Mouse (Mus musculus) layer of hippocampus, adult 2 months (tissue): ENCODE results near the gene Fkbp2. TPM values are rescaled to one million over a fixed set of nuclear protein-coding genes. Genes with fewer than 3 reads are reported as not detected.

Experiments
- DNase-seq, 2 experiments: peaks; one replicate each; pipeline ENCODE4 v3.0.0; 2022; ENCODE audit warnings: low spot score in 2 of 2
- H3K27ac ChIP-seq: fragments of 200-600 bp; 2 replicates; pipeline ENCODE4 v1.8.1; 2022
- H3K4me3 ChIP-seq: fragments of 200-600 bp; 2 replicates; pipeline ENCODE4 v1.8.1; 2022; ENCODE audit warnings: mild to moderate bottlenecking
- CTCF ChIP-seq: fragments of 200-600 bp; conservative IDR thresholded peaks from 2 replicates; pipeline ENCODE4 v1.8.1; 2022; ENCODE audit warnings: antibody characterized with exemption, mild to moderate bottlenecking, moderate library complexity
- total RNA-seq, 2 experiments: library from RNA; stranded (reverse); gene quantifications; 2 replicates each; pipeline ENCODE4 v1.2.3; 2021

Fkbp2 gene
- total RNA-seq, 2 experiments from 2014 or later = 81.1 to 83.7 TPM

DNA sequence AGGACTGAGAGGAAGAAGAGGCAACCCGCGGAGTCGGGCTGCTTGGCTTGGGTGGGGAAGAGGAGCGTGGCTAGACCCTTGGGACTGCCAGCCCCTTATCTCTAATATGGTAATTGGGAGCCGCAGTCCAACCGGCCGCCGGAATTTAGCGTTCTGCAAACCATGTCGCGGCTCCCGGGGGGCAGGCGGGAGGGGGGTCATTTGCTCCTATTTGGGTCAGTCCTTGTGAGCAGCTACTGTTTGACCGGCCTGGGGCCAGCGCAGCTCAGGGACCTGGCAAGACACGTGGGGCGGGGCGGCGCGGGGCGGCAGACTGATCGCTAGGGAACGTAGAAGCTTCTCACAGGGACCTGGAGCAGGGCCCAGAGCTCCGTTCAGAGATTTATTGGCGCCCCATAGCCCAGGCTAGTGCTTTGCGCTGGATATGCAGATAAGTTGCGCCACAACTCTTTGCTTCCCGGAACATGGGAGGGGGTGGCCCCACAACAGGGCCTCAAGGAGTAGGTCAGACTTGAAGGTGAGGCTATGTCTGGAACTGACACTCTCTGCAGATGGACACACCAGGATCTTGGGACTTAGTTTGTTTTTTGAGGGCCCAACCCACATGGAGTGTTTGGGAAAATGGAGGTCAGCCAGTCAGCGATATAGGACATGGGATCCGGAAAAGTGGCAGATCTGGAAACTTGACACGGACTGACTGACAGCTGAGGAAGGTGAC lies 28.1 kb downstream of the Fkbp2 start:
- TF ChIP-seq CTCF = no peak
- Histone ChIP-seq H3K27ac (peak overlapping the region; percentile 97), H3K4me3 (peak overlapping the region; percentile 66)
- peak; percentile 66 to 77 for DNase-seq

DNA sequence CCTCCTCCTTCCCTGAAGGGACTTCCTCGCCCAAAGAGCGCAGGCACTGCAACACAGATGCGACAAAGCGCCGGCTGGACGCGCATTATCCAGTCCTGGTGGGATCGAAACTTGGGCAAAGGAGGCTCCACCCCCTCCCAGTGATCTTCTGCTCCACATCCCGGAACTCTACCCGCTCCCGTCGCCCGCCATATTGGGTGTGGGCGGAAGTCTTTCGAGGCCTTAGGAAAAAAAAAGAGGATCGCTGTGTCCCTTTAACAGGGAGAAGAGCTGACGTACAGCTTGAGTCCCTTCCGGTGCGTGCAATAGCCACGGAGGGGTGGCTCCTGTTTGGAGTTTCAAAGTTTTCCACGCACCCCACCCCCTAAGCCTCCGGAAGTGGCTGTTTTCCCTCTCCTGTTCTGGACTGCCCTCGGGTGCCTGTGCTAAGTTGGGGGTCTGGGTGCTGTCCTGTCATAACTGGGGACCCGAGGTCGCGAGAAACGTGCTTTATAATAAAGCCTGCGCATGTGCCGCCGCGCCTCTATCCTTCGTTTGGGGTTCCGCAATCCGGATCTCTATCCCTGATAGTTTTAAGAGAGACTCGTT lies 28.8 kb downstream of the Fkbp2 start:
- Histone ChIP-seq H3K27ac (peak overlapping the region; percentile 97), H3K4me3 (peak overlapping the region; percentile 66)
- DNase-seq = peak; percentile 92 to 97
- no peak for TF ChIP-seq CTCF

- Histone ChIP-seq H3K4me3 (peak overlapping the region; percentile 66), H3K27ac (peak overlapping the region; percentile 97)
- peak; percentile 63 for DNase-seq
- TF ChIP-seq CTCF = no peak
Observed at GRCm38 (mm10) chr19:6950613-6951153, 29.6 kb downstream of the Fkbp2 start.

DNA sequence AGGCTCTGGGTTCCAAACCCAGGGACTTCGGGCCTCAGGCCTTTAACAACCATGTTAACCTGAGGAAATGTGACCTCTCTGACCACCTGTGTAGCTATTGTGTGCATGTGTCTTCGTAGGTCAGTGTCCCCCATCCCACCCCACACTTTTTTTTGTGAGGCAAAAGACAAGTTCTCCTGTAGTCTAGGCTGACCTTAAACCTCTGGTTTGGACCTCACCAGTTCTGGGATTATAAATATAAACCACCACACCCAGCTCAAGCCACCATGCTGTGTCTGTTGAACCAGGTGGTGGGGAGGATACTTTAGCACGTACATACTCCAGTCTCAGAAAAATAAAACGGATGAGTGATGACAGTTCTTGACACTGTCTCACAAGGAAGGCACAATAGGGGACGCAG lies 30.4 kb downstream of the Fkbp2 start:
- peak overlapping the region; percentile 97; the same call in 1 of the 2 replicates for H3K27ac ChIP-seq
- peak overlapping the region; percentile 66 for H3K4me3 ChIP-seq
- DNase-seq = no peak
- TF ChIP-seq CTCF = no peak

- H3K4me3 ChIP-seq = no peak overlapping the region
- TF ChIP-seq CTCF = no peak
- H3K27ac ChIP-seq = no peak overlapping the region
- no peak for DNase-seq
Observed at GRCm38 (mm10) chr19:6949532-6949931, 30.8 kb downstream of the Fkbp2 start.

- TF ChIP-seq CTCF = no peak
- Histone ChIP-seq H3K27ac (no peak overlapping the region), H3K4me3 (no peak overlapping the region)
- DNase-seq = no peak
Observed at GRCm38 (mm10) chr19:6948186-6948585, 32.1 kb downstream of the Fkbp2 start.

- no peak overlapping the region for H3K27ac ChIP-seq
- no peak overlapping the region for H3K4me3 ChIP-seq
- DNase-seq = no peak
- no peak for TF ChIP-seq CTCF
Observed at GRCm38 (mm10) chr19:6947742-6948141, 32.6 kb downstream of the Fkbp2 start.

- DNase-seq = no peak
- no peak overlapping the region for H3K27ac ChIP-seq
- H3K4me3 ChIP-seq = no peak overlapping the region
- no peak for TF ChIP-seq CTCF
Observed at GRCm38 (mm10) chr19:6943709-6944108, 36.6 kb downstream of the Fkbp2 start.

DNA sequence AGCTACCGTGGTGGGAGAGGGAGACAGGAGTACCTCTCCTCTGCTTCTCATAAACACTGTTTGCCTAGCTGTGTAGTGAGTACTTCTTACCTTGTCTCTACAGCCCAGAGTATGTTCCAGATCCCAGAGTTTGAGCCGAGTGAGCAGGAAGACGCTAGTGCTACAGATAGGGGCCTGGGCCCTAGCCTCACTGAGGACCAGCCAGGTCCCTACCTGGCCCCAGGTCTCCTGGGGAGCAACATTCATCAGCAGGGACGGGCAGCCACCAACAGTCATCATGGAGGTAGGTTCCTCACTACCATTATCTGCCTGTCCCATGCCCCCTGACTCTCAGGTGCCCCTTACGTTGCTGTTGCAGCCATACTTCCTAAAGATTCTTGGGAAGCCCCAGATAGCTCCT lies 37.5 kb downstream of the Fkbp2 start:
- Histone ChIP-seq H3K4me3 (peak overlapping the region; percentile 81), H3K27ac (peak overlapping the region; percentile 98)
- no peak for TF ChIP-seq CTCF
- DNase-seq = no peak

DNA sequence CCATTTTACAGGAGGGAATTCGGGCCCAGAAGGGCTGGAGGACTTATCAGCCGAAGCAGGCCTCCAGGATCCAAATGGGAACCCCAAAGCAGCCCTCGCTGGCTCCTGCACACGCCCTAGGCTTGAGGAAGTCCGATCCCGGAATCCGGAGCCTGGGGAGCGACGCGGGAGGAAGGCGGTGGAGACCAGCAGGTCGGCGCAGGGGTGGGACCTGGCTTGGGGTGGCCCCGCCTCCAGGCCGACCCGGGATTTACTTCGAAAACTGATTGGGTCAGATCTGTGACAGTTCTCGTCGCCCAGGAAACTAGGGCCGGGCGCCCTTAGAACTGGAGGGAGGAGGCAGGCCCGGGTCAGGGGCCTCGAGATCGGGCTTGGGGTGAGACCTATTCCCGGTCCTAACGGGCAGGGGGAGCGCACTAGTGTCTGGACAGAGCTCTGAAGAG lies 38.0 kb downstream of the Fkbp2 start, which contains the start of gene Gpr137:
TSS of gene Gpr137 (minus strand) at position 232 of the 443 bp plus-strand sequence.
- Histone ChIP-seq H3K4me3 (peak within 1 kb of the TSS; percentile 81), H3K27ac (peak within 1 kb of the TSS; percentile 98)
- no peak; the same call in 1 of the 2 replicates for TF ChIP-seq CTCF
- peak; percentile 95 for DNase-seq

DNA sequence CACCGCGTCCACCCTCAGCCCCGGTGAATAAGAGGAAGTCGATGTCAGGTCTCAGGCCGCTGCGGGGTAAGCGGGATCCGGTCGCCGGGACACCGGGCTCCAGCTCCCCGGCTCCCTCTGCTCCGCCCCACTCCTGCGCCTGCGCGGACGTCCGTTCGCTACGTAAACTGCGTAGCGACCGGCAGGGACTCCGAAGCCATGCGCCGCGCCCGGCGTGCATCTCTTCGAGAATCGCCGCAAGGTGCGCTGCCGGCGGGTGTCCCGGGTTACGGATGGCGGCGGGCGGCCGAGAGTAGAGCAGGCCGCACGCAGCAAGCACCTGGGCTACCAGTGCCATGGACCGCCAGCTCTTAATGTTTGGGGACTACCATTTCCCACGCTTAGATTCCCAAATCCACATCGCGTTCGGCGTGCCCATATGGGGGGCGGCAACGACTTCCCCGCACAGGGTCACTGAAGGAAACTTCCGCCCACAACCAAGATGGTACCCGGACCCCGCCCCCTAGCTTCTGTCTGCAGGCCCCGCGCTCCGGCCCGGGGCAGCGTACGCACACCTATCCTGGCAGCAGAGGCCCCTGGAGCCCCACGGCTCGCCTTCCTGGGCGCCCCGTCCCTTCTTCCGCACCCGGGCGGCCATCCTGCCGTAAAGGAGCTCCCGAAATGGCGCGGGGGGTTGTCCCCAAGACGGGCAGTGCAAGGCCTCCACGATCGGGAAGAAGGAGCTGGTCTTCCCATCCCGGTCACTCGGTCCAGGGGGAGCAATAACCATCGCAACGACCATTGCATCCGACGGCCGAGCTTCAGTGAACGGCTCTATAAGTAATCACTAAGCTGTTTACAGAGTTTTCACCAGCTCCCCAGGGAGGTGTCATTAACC lies 38.7 kb downstream of the Fkbp2 start, which contains the start of gene Bad:
TSS of gene Bad (plus strand) at position 490 of the 877 bp plus-strand sequence.
- peak within 1 kb of the TSS; percentile 98 for H3K27ac ChIP-seq
- peak within 1 kb of the TSS; percentile 81 for H3K4me3 ChIP-seq
- TF ChIP-seq CTCF = peak; percentile 33; the same call in 1 of the 2 replicates
- peak; percentile 89 to 96 for DNase-seq

DNA sequence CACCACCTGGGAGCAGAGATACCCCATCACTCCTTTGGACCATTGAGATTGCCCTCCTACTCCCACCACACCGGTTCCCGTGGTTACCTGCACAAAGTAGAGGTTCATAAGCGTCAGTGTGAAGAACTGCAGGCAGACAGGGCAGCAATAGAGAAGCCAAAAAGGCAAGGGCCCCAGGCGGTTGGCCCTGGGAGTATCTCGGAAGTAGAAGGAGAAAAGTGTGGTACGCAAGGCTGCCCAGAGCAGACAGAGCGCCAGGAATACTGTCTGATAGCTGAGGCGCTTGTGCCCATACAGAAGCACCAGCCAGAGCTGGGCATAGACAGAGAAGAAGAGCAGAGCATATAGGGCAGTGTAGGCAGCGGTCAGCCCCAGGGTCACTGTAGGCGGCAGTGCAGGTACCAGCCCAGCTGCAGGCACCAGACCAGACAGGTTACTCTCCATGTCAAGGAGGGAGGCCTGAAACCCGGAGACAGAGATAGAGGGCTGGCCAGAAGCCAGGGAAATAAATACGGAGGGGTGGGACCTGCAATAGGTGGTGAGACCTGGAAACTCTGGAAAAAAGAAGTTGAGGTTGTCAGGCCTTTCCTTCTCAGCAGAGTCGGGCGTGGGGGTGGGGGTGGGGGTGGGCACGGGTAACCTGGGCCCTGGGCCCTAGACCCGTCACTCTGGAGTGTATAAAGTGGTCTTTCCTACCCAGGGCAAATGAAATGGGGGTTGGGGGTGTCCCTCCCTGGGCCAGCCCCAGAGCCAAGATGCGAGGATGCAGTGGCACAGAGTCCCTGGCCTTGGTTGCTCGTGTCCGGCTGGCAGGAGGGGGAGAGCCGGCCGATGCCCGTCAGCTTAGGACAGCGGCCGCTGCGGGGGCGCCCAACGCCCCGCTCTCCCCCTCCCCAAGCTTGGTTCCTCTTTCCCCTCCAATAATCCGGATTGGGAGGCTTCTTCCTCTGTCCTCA lies 39.6 kb downstream of the Fkbp2 start:
- no peak for TF ChIP-seq CTCF
- no peak for DNase-seq
- peak overlapping the region; percentile 98 for H3K27ac ChIP-seq

More for the DNA sequence above, 39.6 kb downstream of the Fkbp2 start:
- H3K4me3 ChIP-seq = peak overlapping the region; percentile 81
